Mouse (Mus musculus): ENCODE data around the gene Pax7.

DNA sequence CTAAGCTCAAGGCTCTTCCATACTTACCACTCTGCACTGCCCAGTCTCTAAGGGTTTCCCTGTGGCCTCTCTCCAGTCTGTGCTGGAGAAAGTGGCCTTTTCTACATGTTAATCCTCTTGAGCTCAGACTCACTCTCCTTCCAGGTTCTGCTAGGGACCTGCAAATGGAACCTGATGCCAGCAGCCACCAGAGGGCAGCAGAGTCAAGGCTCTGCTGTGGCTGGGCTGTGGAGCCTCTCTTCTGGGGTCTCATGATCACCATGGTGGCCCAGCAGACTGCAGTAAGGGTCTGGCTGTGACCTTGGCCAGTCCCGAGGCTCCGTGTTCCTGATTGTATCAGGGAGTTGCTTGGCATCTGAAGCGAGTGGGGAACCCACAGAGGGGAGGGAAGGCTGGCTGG is 39.3 kb upstream of the Pax7 start:
- TF ChIP-seq CTCF (IDR thresholded peaks at IDR 0.05; ENCODE audit: control insufficient read depth, insufficient read depth, low read length) = peak; percentile 73
- no peak for TF ChIP-seq POLR2A (IDR thresholded peaks at IDR 0.05; ENCODE audit: borderline replicate concordance, control insufficient read depth, low read depth, low read length)

Measured in bone marrow, adult 2 months (tissue).